Mouse (Mus musculus) MN1 (cell line): Measurements from ENCODE around the gene Sec16a.

Source experiments
- DNase-seq: peaks from one replicate; pipeline ENCODE4 v3.0.0-alpha.2; 2016; ENCODE audit warnings: low spot score

Sec16a gene

DNA sequence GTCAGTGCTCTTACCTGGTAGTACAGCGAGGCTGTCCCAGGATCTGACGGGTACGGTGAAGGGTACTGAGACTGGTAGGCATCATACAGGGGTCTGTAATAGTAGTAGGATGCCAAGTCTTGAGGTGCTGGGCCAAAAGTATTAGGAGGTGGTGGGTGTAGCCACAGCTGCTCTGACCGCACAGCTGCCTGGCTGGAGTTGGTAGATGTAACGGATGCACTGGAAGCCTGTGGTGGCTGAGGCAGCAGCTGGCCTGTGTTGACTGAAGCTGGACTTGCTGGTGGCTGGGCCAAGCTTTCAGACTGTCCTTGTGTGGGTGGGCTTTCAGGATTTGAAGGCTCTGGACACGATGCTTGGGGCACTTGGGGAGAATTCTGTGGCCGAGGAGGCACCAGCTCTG, 6.6 kb downstream of the Sec16a start:
- DNase-seq: no peak

DNA sequence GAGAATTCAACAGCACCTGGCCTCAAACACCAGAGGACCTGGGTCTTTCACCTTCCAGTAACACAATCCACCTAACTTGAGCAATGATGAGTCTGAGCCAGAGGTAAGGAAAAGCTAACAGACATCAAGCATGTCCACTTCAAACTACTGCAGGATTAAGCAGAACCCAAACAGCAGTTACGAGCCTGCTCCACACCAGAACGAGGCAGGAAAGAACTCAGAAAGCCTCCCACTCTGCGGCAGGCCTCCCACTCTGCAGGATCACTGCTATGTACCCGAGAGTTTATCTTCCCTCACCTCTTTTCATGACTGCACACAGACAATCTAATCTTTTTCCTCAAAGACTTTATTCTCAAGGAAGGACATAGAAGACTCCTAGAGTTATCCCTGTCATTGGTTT, 7.8 kb downstream of the Sec16a start:
- no peak for DNase-seq

DNA sequence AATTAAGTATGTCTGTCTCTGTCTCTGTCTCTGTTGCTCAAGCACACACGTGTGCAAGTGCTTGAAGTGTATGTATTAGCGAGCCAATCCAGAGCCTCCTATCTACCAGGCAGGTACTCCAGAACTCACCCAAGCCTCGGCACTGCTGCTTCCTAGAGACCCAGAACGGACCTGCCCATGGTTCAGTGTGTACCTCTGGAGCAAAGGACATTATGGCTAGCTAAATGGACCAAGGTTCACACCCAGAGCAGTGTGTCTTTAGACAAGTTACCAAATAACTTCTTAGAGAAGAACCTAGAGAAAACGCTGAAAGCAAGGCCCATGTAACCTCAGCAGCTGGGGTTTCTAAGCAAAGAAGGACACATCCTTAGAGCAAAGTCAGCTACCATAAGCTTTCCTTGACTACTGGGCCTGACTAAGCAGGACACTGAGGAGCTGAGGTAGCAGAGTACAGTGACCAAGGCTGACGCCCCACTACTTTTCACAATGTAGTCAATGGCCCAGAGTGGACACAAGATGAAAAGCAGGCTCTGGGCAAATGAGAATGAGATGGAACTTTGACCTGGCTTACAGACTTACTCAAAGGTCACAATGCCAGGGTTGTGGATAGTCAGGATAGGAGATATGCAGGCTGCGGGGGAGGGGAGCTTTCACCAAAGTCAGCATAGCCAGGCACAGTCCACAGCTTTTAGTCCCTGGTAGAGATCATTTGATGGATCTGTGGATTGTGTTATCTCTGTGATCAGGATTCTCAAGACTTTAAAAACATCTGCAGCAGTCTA, 10.0 kb downstream of the Sec16a start:
- DNase-seq: no peak

DNA sequence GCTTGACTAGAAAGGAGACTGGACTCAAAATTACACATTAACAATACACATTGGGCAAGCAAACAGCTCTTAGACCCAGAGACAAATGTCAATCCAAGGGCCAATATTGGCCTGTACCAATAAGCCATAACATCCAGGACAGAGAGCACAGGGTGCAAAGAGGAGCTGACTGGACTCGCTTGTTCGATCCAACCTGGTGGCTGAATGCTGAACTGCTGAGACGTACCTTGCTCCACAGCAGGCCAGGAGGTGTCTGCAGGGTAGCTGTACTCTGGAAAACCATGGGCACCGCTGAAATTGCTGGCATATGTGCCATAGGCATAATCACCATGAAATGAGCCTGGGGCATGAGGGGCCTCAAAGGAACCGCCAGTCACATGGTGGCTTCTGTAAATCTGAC, 15.2 kb downstream of the Sec16a start:
- no peak for DNase-seq

DNA sequence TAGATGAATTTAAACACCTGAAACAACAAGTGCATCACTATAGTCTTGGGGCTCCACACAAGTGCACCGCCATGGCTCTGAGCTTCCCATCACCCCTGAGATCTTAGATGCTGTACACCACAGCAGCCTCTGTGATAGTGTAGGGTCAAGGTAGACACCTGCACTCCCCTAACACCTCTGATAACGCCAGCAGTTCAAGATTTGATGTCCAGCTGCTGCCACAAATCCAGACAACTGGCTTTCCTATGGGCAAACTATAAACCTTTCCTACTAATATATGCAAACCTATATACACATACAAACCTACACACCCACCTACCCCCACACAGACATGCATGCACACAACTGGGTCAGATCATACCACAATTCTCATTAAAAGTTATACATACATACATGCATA, 20.5 kb downstream of the Sec16a start:
- no peak for DNase-seq

DNA sequence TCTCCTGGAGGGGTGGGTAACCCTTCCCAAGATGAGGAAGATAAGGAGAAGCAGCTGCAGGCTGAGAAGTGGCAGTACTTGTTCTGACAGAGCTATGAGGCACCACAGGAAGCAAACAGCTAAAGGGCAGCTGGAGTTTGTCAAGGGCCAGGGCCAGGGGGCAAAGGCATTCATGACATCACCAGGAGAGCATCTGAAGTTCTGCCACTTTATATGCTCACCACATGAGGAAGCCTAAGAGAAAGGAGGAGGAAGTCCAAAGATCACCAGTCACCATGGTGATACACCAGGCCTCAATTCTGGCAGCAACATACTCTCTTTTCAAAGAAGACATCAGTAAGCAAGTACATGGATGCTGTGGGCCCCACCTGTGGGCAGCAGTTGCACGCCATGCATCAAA, 21.9 kb downstream of the Sec16a start:
- peak; percentile 78 for DNase-seq

DNA sequence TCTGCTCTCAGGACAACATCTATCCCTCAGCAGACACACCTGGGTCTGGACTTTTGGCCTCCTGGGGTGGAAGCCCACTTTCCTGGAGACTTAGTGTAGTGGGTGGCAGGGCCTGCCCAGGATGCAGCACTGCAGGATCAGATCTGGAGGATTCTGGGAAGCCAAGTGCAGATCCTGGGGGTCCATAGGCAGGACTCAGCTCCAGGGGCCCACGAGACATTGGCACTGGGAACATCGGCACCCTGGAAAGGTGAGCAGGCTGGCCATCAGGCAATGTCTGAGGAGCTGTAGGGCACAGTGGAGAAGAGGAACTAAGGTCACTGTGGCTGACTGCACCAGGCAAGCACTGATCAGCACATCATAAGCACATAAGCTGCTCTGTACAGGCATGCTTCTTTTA, 23.0 kb downstream of the Sec16a start:
- no peak for DNase-seq

DNA sequence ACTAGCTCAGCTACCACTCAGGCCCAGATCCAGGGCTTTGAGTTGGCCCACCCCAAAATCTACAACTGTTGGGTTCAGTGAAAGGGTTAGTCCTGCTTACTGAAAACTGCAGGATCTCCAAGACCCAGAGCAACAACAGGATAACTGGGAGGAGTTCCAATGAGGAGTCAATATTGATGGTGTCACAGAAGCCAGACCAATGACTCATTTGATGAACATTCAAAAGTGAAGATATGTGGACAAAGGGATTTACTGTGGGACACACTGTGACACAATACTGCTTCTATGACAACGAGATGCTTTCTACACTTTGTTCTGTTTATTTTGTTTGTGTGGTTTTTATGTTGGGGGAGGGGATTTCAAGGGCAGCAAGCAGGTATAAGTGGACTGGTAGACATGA, 26.9 kb downstream of the Sec16a start:
- no peak for DNase-seq

DNA sequence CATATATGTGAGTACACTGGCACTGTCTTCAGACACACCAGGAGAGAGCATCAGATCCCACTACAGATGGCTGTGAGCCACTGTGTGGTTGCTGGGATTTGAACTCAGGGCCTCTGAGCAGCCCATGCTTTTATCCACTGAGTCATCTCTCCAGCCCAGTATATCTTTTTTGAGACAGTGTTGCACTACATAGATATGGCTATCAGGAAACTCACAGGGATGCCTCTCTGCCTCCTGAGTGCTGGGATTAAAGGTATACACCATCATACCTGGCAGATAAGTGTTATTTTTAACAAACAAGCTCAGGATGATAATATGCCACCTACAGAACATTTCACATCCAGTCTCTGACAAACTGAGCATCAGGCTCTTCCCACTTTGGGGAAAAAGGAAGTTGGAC, 27.9 kb downstream of the Sec16a start:
- DNase-seq: no peak

DNA sequence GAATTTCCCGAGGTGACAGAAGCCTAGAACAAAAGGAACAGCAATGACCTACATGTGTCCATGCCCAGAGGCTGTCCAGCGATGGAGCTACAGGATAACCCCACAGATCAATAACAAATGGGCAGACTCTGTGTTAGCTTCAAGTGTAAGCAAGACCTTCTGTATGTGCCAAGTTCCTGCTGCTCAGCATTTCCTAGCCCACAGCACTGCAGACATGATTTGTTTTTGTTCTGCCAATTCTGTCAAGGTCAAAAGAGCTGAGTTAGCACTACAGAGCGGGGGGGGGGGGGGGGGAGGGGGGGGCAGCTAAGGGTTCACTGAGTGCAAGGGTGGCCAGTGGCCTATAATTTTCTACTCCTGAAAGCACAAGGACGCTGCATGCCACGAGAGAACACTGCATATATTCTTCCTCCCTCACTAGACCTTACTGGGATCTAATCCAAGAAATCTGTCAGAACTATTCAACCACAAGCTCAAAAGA, 34.0 kb downstream of the Sec16a start:
- no peak for DNase-seq

DNA sequence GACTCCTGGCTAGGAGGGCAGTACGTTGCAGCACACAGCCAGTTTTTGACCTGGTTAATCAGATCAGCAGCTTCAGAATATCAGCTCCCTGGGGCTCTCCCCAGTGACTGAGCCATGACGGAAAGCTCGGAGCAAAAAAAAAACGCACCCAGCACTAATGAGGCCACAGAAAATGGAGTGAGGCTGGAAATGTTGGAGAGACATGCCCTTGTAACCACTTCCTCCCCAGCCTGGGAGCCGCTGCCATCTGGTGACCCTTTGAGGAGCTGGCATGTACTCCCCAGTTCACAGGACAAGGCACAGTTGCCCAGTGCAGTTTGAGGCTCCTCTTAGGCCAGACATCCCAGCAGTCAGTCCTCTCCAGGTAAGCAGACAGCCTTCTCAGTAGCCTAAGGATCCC, 34.9 kb downstream of the Sec16a start:
- DNase-seq: peak; percentile 51

DNA sequence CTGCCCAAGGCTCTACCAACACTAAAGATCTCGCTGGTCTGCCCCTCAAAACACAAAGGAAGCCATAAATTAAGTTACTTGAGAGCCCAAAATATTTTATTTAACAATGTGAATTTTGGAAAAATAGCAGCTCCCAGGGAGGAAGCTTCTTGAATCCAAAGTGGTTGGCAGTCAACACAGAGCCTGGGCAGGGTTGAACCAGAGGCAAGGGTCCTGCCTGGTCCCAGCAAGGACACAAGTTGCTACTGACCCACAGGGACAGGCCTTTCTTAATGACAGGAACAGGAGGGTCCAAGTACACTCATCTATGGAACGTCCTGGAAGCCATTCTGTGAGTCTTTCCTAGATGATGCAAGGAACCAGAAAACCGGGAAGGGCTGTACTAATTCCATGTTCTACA, 35.7 kb downstream of the Sec16a start:
- no peak for DNase-seq

DNA sequence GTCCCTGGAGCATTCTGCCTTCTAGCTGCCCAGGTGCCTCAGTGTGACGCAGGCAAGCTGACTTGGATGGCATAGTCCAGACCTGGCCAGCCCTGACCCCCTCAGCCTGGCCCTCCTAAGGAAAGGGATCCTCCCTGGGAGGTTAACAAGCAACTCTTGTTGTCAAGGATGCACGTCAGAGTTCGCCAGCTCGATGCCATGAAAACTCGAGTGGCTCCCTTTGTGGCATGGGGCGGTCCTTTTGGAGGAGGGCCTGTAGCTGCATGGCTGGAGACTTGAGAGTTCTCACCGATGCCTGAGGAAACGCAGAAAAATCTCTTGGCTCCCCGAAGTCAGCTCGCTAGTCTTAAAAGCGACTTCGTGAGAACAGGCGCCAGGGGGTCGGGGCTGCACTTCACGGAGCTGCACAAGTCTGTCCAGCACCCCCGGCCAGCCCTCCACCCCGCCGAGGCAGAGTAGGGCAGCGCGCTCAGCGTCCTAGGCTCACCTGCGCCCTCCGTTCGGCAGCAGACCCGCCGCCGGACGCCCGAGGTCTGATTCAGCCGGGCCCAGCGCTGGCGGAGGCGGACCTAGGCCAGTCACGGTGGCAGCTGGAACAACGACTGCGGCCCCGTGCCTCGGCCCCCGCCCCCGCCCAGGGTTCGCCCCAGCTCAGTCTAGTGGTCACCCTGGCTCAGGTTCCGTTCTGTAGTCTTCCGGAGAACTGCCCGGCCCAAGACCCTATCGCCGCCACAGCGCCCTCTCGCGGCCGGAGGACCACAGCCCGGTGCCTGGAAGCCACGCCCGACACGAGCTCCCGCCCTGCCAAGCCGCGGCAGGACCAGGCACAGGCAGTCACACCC, 36.3 kb downstream of the Sec16a start, which contains the start of gene Inpp5e:
Gene Inpp5e (minus strand): TSS at position 689 of the 842 bp plus-strand sequence.
- DNase-seq: peak; percentile 93

DNA sequence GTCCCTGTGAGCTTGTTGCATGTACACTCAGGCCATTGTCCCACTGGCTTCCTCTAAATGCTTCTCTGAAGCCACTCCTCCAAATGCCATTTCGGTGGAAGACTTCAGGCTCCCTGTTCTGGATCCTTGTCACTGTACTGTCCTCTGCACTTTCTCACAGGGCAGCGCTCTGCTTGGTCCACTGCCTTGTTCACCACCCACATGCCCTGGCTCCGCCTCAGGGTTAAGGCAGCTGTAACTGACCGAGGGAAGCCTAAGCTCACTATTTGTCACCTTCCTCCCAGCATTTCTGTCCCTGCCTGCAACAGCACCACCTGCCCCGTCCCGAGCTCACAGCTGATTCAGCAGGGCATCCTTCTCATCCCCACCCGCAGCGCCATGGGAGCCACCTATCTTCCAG, 41.7 kb downstream of the Sec16a start:
- no peak for DNase-seq

DNA sequence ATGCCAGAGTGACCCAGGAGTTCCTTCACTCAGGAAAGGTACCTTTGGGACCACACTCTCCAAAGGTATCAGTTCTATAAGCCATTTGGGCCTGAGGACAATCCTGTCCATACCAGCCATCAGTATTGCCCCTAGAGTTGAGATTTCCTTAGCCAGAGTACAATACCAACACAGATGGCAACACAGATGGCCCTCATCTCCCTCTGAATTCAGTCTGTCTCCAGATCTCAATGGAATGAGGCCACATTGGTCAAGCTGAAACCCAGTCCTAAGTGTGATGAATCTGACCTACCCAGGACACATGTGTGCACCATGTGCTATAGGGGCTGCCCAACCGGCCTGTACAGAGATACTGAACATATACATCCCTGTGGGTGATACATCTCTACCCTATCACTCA, 42.8 kb downstream of the Sec16a start:
- DNase-seq: no peak

DNA sequence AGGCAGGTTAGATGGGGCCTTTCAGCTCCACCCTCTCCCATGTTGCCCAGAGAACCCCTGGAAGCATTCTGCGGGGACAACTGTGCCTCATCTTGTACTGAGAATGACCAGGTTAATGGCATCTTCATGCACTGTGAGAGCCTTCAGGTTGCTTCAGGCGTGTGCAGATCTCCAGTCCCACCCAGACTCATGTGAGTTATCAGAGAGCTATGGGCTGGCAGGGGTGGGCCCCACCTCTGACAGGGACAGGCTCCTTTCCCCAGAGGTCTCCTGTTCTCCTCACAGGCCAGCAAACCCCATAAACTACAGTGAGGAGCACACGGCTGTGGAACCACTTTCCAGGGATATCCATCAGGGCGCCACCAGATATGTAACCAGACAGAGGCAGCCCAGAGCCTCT, 44.0 kb downstream of the Sec16a start:
- no peak for DNase-seq

DNA sequence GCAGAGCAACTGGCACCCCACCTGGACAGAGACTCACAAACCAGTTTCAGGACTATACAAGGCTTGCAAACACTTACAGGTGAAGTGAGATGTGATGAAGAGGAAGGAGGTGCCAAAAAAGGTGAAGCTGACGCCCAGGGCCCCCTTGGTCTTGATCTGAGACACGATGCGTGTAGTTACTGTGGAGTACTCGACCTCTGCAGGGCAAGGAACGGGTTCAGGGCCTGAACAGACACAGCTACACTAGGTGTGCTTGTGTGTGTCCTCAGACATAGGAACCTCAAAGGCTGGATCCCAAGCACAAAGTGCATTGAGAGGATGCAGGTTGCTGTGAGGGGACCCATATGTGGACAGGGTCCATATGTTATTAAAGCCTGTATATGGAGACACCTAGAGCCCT, 44.7 kb downstream of the Sec16a start:
- no peak for DNase-seq

DNA sequence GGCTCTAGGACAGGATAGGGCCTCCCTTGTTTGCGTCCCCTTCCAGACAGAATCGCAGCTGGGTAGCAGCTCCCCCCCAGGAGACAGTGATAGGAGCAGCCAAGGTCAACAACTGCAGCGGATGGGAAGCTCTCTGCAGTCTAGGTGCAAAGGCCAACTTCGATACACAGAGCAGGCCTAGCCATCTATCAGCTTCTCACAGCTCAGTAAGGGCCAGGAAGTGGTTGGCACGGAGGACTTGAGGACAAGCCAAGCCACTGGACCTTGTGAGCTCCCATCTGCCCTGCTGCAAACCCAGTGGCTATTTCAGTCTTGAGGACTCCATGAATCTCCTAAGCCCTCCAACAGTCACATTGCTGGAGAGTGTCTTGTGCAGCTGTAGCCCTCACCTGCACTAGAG, 45.4 kb downstream of the Sec16a start:
- DNase-seq: no peak

DNA sequence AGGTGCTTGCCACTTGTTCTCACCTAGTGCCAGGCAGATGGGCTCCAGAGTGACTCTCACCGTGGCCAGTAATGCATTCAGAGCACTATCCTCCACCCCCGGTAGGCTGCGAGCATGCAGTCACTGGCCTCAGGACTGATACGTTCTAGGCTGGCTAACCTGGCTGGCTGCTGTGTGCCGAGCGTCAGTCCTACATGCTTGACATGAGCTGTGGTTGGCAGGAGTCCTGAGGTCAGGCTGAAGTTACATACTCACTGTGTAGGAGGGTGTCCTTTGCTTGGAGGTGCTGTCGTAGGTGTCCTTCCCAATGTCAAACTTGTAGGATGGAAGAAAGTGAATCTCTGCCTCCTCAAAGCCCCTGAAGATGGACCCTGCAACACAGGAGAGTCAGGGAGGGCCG, 46.0 kb downstream of the Sec16a start:
- no peak for DNase-seq

DNA sequence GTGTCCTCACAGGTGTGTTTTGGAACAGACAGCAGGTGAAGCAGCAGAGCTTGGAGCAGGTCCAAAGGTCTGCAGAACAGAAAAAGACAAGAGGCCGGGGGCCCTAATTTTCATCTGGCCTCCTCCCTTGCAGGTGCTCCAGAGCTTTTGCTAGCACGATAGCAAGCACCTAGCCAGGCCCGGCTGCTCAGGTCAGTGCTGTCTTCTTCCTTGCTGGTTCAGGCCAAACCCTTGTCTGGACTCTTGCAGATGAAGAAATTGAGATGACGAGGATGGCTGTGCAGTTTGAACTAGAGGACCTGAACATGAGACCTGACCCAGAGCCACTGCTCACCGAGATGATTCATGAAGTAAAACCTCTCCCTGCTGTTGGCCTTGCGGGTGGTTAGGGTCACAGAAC, 53.4 kb downstream of the Sec16a start:
- DNase-seq: no peak

DNA sequence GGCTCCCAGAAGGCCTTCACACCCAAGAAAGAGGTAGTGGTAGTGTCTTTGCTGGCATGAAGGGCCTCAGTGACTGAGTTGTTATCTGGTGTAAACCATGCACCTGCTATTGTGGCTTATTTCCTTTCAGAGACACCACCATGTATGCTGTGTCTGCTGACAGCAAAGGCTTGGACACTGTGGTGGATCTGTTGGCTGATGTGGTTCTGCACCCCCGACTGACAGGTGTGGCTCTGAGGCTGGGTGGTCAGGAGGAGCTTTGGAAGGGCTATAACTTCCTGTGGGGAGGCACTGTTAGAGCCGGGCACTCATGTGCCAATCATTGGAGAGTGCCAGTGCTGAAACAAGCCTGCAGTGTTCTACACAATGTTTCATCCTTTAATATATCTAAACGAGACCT, 54.1 kb downstream of the Sec16a start:
- DNase-seq: no peak

DNA sequence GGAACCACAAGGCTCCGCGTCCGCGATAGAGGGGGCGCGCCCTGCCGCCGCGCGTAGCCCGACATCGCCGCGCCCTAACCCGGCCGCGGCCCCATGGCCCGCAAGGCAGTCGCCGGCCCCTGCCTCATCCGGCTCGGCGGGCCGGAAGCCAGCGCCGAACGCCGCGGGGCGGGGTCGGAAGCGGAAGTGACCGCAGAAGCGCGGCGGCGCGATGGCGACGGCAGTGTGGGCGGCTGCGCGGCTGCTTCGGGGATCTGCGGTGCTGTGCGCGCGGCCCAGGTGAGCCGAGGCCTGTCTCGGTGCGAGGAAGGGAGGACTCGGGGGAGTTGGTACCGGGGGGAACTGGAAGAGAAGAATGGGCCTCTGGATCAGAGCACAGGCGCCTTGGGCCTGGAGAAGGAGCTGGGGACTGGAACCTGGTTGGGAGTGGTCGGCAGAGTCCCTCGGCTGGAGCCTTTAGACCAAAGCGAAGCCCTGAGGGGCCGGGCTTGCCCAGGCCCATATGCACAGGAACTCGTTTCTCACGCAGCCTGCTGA, 55.8 kb downstream of the Sec16a start, which contains the start of the genes Entr1 and Pmpca:
Gene Entr1 (minus strand): TSS at position 163 of the 537 bp plus-strand sequence.
Gene Pmpca (plus strand): TSS at position 186 of the 537 bp plus-strand sequence.
- peak; percentile 88 for DNase-seq

DNA sequence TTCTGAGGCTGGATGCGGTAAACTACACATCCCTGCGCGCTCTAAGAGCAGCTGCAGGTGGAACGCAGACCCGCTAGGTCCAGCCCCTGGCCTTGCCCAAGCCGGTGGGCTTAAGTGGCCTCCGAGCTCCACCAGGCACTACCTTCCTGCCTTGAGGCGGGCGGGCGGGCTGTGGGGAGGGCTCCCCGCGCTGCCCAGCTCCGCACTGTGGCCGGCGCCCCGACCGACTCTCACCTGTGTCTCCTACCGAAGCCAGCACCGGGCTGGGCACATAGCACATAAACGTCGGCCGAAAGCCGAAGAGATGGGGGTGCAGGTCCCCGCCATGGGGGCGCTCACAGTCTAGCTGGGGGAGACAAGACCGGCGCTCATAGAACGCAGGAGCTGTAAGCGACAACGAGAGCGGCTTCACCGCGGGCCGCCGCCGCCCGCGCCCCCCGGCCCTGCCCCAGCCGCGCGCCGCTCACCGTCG, 56.3 kb downstream of the Sec16a start:
- DNase-seq: peak; percentile 24
